Mouse (Mus musculus): ENCODE measurements around the gene Pdcd11. TPM values are rescaled to one million over a fixed set of nuclear protein-coding genes. Genes with fewer than 3 reads are reported as not detected.
A peak's percentile ranks its signal among the peaks of the same experiment; 100 is the strongest.

Gene Pdcd11
- polyA plus RNA-seq, 1 experiment from 2014 or later, result 7.3 TPM

DNA sequence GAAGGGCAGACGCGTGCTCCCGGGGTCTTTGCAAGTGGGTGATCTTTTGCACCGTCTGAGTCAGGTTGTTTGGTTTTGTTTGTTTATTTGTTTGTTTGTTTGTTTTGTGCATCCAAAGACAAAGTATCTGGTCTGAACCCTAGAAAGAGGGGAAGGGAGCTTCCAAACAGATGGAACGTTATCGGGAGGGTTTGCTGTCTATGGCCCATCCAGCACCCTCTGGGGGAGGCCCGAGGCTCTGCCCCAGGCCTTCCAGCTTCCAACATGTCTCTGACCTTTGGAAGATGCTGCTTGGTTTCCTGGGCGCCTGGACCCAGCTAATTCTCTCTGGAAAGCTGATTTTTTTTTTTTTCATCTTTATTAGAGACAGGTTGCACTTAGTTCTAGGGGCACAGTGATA, 89.4 kb downstream of the Pdcd11 start:
- H3K9ac ChIP-seq (replicated peaks; ENCODE audit: low read length), result peak overlapping the region; percentile 67
- peaks cover 12% of the 10 kb centered on the region; the same call in 1 of the 2 replicates for H3K27me3 ChIP-seq (ENCODE audit: control insufficient read depth, insufficient read depth, low read length)
- ATAC-seq (ENCODE audit: low FRiP score, low TSS enrichment), result no peak
- no peaks in the 10 kb centered on the region for H3K36me3 ChIP-seq (ENCODE audit: control insufficient read depth, insufficient read depth, low read length)
- no peak for DNase-seq
- no peak overlapping the region for H3K27ac ChIP-seq (replicated peaks; ENCODE audit: low read depth, low read length)
- H3K4me2 ChIP-seq (ENCODE audit: low read length), result peak overlapping the region; percentile 93
- no peaks in the 10 kb centered on the region; the same call in 1 of the 2 replicates for H3K4me1 ChIP-seq (ENCODE audit: control insufficient read depth, insufficient read depth, low read length)
- WGBS, result 13% methylated on average over 8 of the region's 8 CpGs
- peak overlapping the region; percentile 68 for H3K4me3 ChIP-seq (replicated peaks; ENCODE audit: low read depth, low read length)
- peaks cover 3% of the 10 kb centered on the region; the same call in 1 of the 2 replicates for H3K9me3 ChIP-seq (ENCODE audit: control insufficient read depth, low read length)

Other genes with a start within 250 kb of the Pdcd11 start
- 605 and 611 TPM in 2 replicates for gene Ina, start 76.1 kb upstream of the Pdcd11 start, polyA plus RNA-seq (2014; fragmentation: Nextera tagmentation; extraction: Ambion mirVana)
- gene Nt5c2, start 75.6 kb upstream of the Pdcd11 start, polyA plus RNA-seq (2014; fragmentation: Nextera tagmentation; extraction: Ambion mirVana), result 89.9 and 91.1 TPM in 2 replicates
- 32.2 and 33.6 TPM in 2 replicates for gene Pcgf6, start 39.9 kb upstream of the Pdcd11 start, polyA plus RNA-seq (2014; fragmentation: Nextera tagmentation; extraction: Ambion mirVana)
- 8.8 and 10.5 TPM in 2 replicates for gene Taf5, start 23.0 kb upstream of the Pdcd11 start, polyA plus RNA-seq (2014; fragmentation: Nextera tagmentation; extraction: Ambion mirVana)
- gene Usmg5, start 121 bp upstream of the Pdcd11 start, polyA plus RNA-seq (2014; fragmentation: Nextera tagmentation; extraction: Ambion mirVana), result 1,314 and 1,712 TPM in 2 replicates
- gene Calhm2, start 47.5 kb downstream of the Pdcd11 start, polyA plus RNA-seq (2014; fragmentation: Nextera tagmentation; extraction: Ambion mirVana), result 0.45 and 0.49 TPM in 2 replicates
- not detected in 2 replicates for gene Calhm1, start 53.5 kb downstream of the Pdcd11 start, polyA plus RNA-seq (2014; fragmentation: Nextera tagmentation; extraction: Ambion mirVana)
- gene Calhm3, start 67.0 kb downstream of the Pdcd11 start, polyA plus RNA-seq (2014; fragmentation: Nextera tagmentation; extraction: Ambion mirVana), result not detected in 2 replicates
- 9.6 and 11.4 TPM in 2 replicates for gene Neurl1a, start 88.1 kb downstream of the Pdcd11 start, polyA plus RNA-seq (2014; fragmentation: Nextera tagmentation; extraction: Ambion mirVana)